Mouse (Mus musculus) intestine, postnatal 0 days (tissue): ENCODE results near the gene Phf21a. TPM values are rescaled to one million over a fixed set of nuclear protein-coding genes. Genes with fewer than 3 reads are reported as not detected.

Source experiments
- ATAC-seq: fragments of 200-750 bp; cut with Nextera tagmentation; 2 replicates; pipeline ENCODE4 v1.8.0; 2017; ENCODE audit warnings: mild to moderate bottlenecking, moderate TSS enrichment, moderate library complexity
- H3K27ac ChIP-seq: fragments of 300-500 bp; sonication (generic); 2 replicates; pipeline ENCODE4 v1.5.1; 2014; ENCODE audit warnings: mild to moderate bottlenecking, low read depth, low read length, moderate library complexity
- H3K27me3 ChIP-seq: fragments of 300-500 bp; sonication (generic); replicated peaks from 2 replicates; pipeline ENCODE4 v1.6.1; 2014; ENCODE audit warnings: low read length, mixed read lengths; ENCODE audit not compliant: control insufficient read depth, insufficient read depth
- H3K36me3 ChIP-seq: fragments of 300-500 bp; sonication (generic); 2 replicates; pipeline ENCODE4 v1.6.1; 2014; ENCODE audit warnings: mild to moderate bottlenecking, moderate library complexity; ENCODE audit not compliant: control insufficient read depth, insufficient read depth
- H3K4me1 ChIP-seq: fragments of 300-500 bp; sonication (generic); replicated peaks from 2 replicates; pipeline ENCODE4 v1.6.1; 2014; ENCODE audit warnings: antibody characterized with exemption, low read length, mixed read lengths; ENCODE audit not compliant: control insufficient read depth, insufficient read depth
- H3K4me2 ChIP-seq: fragments of 300-500 bp; sonication (generic); replicated peaks from 2 replicates; pipeline ENCODE4 v1.6.1; 2014; ENCODE audit warnings: low read depth, mild to moderate bottlenecking, moderate library complexity
- H3K4me3 ChIP-seq: fragments of 300-500 bp; sonication (generic); 2 replicates; pipeline ENCODE4 v1.5.1; 2014; ENCODE audit warnings: low read depth, low read length
- H3K9ac ChIP-seq: fragments of 300-500 bp; sonication (generic); 2 replicates; pipeline ENCODE4 v1.6.1; 2014; ENCODE audit warnings: mild to moderate bottlenecking, low read depth, low read length
- H3K9me3 ChIP-seq: fragments of 300-500 bp; sonication (generic); 2 replicates; pipeline ENCODE4 v1.6.1; 2016; ENCODE audit warnings: mixed run types; ENCODE audit not compliant: control insufficient read depth
- CTCF ChIP-seq: sonication (generic); IDR thresholded peaks from 2 replicates; pipeline ENCODE4 v1.5.1; 2016; ENCODE audit warnings: low read depth, mild to moderate bottlenecking, control low read depth, antibody characterized with exemption, moderate library complexity
- WGBS: fragments of 180-500 bp; shearing (Covaris S2); extraction: QIAGEN DNeasy Blood & Tissue Kit; methylation state at CpG from one replicate; pipeline ENCODE4 v1.1.7; 2014; 5-methylcytosine and 5-hydroxymethylcytosine counted together
- polyA plus RNA-seq: library from polyadenylated mRNA; unstranded; fragments of >200 nt; fragmentation: Nextera tagmentation; extraction: Ambion mirVana; gene quantifications from 2 replicates; pipeline ENCODE4 v1.2.1, GENCODE M21; 2015

The Phf21a gene
- polyA plus RNA-seq, 1 experiment from 2014 or later = 7.4 TPM

GRCm38 (mm10) chr2:92372767-92373436 is 280.0 kb downstream of the Phf21a start:
- Histone ChIP-seq H3K36me3 (peaks cover 8% of the 10 kb centered on the region), H3K9ac (no peak overlapping the region), H3K4me1 (peaks cover 12% of the 10 kb centered on the region), H3K4me2 (peak overlapping the region; percentile 3; the same call in 1 of the 2 replicates), H3K27me3 (no peaks in the 10 kb centered on the region), H3K27ac (peak overlapping the region; percentile 62), H3K9me3 (no peaks in the 10 kb centered on the region), H3K4me3 (no peak overlapping the region)
- WGBS = 33% methylated on average over 9 of the region's 9 CpGs
- no peak for TF ChIP-seq CTCF
- no peak for ATAC-seq

- Histone ChIP-seq H3K27ac (peak overlapping the region; percentile 51), H3K4me3 (no peak overlapping the region), H3K27me3 (no peaks in the 10 kb centered on the region), H3K36me3 (peaks cover 13% of the 10 kb centered on the region), H3K9ac (no peak overlapping the region), H3K4me2 (peak overlapping the region; percentile 3; the same call in 1 of the 2 replicates), H3K9me3 (no peaks in the 10 kb centered on the region), H3K4me1 (peaks cover 12% of the 10 kb centered on the region)
- 69% methylated on average over 11 of the region's 11 CpGs for WGBS
- no peak for TF ChIP-seq CTCF
- ATAC-seq = no peak
Observed at GRCm38 (mm10) chr2:92373437-92373813, 280.5 kb downstream of the Phf21a start.

GRCm38 (mm10) chr2:92374514-92374913 is 281.6 kb downstream of the Phf21a start, which contains the start of the genes Pex16 and Large2:
Gene Pex16, plus strand, starts transcription at chr2:92374676.
Gene Large2, minus strand, starts transcription at chr2:92374869.
- Histone ChIP-seq H3K4me1 (peaks cover 12% of the 10 kb centered on the region), H3K27me3 (no peaks in the 10 kb centered on the region), H3K4me3 (peak within 1 kb of the TSS; percentile 66), H3K4me2 (peak within 1 kb of the TSS; percentile 89), H3K9ac (peak within 1 kb of the TSS; percentile 58), H3K27ac (peak within 1 kb of the TSS; percentile 84), H3K36me3 (peaks cover 24% of the 10 kb centered on the region), H3K9me3 (no peaks in the 10 kb centered on the region)
- ATAC-seq = no peak
- WGBS = under 1% methylated on average over 16 of the region's 16 CpGs
- no peak for TF ChIP-seq CTCF

GRCm38 (mm10) chr2:92375099-92375623 is 282.2 kb downstream of the Phf21a start:
- H3K27ac ChIP-seq = peak overlapping the region; percentile 84
- peak; percentile 33 for TF ChIP-seq CTCF
- under 1% methylated on average over 29 of the region's 29 CpGs for WGBS
- peak overlapping the region; percentile 89 for H3K4me2 ChIP-seq
- H3K4me3 ChIP-seq = peak overlapping the region; percentile 66
- no peaks in the 10 kb centered on the region for H3K9me3 ChIP-seq
- H3K36me3 ChIP-seq = peaks cover 30% of the 10 kb centered on the region
- no peaks in the 10 kb centered on the region for H3K27me3 ChIP-seq
- H3K4me1 ChIP-seq = peaks cover 10% of the 10 kb centered on the region
- ATAC-seq = peak; percentile 95
- peak overlapping the region; percentile 58 for H3K9ac ChIP-seq

GRCm38 (mm10) chr2:92375788-92376187 is 282.9 kb downstream of the Phf21a start:
- Histone ChIP-seq H3K36me3 (peaks cover 36% of the 10 kb centered on the region), H3K27ac (peak overlapping the region; percentile 84), H3K27me3 (no peaks in the 10 kb centered on the region), H3K9me3 (no peaks in the 10 kb centered on the region), H3K9ac (peak overlapping the region; percentile 58), H3K4me3 (peak overlapping the region; percentile 66), H3K4me2 (peak overlapping the region; percentile 89), H3K4me1 (peaks cover 10% of the 10 kb centered on the region)
- 4% methylated on average over 10 of the region's 10 CpGs for WGBS
- ATAC-seq = no peak
- TF ChIP-seq CTCF = no peak

GRCm38 (mm10) chr2:92376300-92376699 is 283.4 kb downstream of the Phf21a start:
- Histone ChIP-seq H3K27ac (no peak overlapping the region), H3K9ac (peak overlapping the region; percentile 58), H3K27me3 (no peaks in the 10 kb centered on the region), H3K9me3 (no peaks in the 10 kb centered on the region), H3K36me3 (peaks cover 41% of the 10 kb centered on the region), H3K4me1 (peaks cover 10% of the 10 kb centered on the region), H3K4me3 (peak overlapping the region; percentile 66), H3K4me2 (peak overlapping the region; percentile 89)
- 82% methylated on average over 6 of the region's 6 CpGs for WGBS
- ATAC-seq = no peak
- TF ChIP-seq CTCF = no peak
